Mouse (Mus musculus): ENCODE results near the gene Cd163l1. TPM values are rescaled to one million over a fixed set of nuclear protein-coding genes. Genes with fewer than 3 reads are reported as not detected.
A peak's percentile ranks its signal among the peaks of the same experiment; 100 is the strongest.

Cd163l1 gene
- under 1 TPM; 0.70 to 0.96 (median 0.74) TPM for total RNA-seq (2022)

DNA sequence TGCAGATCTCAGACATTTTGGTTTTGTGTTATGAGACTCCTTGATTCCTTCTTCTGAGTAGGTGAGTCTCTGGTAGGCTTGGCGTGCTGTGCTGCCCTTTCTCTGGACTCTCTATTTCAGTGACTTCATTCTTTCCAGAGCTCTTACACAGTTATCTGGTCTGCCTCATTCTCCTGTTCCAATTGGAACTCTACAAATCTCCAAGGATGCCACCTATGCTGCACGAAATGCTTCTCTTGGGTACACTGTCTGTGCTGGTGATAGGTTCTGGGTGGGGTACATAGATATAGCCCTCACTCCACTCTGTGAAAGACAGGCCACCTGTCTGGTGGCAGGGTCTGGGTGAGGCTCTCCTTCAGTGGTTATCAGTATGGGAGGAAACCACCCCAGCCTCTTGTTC lies at the start of gene Cd163l1:
Gene Cd163l1 (plus strand): TSS at position 301 of the 400 bp plus-strand sequence.
- no peak for DNase-seq (ENCODE audit: low spot score in 2 of 2)

DNA sequence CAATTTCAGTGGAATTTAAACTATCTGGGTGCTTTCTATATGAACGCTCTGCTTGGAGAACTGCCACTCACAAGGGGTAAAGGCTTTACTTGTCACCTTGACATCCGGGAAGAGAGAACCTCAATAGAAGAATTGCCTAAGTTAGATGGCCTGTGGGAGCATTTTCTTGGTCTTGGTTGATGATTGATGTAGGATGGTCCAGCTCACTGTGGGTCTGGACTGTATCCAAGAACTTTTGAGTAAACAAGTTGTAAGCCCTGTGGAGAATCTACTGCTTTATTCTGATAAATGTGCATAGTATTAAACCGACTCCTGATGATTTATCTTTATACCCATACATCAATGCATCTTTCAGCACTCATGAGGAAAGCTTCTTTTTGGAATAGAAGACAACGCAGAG lies 48.7 kb upstream of the Cd163l1 start:
- DNase-seq (ENCODE audit: low spot score in 2 of 2) = no peak

DNA sequence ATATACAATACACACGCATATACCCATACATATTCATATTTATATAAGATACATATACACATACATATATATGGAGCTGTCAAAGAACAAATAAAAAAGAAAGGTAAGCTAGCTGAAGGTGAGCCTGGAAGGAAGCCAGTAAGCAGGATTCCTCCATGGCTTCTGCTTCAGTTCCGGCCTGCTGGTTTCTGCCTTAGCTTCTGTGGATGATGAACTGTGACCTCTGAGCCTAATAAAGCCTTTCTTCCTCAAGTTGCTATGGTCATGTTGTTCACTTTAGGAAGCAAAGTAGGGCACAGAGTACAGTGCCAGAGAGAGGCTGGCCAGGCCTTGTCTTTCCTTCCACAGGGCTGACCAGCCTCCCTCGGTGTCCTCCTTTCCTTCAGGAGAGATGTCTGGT lies 47.2 kb upstream of the Cd163l1 start:
- DNase-seq (ENCODE audit: low spot score in 2 of 2) = no peak

DNA sequence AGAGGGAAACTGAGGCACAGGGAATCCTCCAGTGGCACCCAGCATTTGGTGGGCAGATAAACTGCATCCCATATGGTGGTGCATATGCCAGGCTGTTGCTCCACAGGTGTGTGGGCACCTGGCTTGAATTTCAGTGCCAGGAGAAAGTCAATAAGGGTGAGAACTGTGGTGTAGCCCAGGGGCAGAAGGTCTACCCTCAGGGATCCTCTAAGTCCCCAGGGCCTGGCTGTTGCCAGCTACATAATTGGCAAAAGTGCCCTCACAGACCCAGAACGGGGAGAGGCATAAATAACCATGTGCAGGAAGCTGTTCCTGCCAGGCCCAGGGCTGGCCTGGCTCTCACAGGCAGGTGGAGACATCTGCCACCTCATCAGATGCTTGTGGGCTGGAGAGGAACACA lies 45.1 kb upstream of the Cd163l1 start, which contains the start of gene Olfr523:
Gene Olfr523 (plus strand): TSS at position 282 of the 400 bp plus-strand sequence.
- DNase-seq (ENCODE audit: low spot score in 2 of 2) = no peak

DNA sequence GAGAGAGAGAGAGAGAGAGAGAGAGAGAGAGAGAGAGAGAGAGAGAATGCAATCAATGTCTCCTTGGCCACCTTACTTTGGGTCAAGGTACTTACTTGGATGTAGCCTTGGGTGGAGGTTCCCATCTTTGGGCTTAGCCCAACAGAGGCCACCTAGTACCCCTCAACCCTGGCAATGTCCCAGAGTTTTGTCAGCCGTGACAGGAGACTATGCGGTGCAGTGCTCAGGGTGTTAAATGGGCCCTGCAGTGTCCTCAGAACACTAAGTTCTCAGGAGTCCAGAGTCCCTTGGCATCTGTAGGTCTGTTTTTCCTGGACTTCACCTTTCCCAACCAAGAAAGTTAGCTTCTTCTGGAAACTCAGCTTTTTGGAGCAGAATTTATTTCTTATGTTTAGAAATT lies 38.9 kb upstream of the Cd163l1 start:
- DNase-seq (ENCODE audit: low spot score in 2 of 2) = no peak

DNA sequence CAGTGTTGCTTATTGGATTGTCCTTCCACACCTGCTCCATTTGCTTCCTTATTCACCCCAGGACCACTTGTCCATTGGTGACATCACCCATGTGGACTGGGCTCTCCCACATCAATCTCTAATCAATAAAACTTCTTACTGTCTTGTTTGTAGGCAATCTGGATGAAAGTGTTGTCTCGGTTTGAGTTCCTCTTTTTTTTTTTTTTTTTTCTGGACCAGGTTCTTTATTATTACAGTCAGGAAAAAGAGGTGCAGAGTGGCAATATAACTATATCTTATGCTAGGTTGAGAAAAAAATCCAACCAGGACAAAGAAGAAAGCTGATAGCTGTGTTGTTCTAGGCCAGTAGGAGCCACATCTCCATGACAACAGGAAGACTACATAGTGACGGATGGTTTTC lies 37.4 kb upstream of the Cd163l1 start:
- DNase-seq (ENCODE audit: low spot score in 2 of 2) = no peak

DNA sequence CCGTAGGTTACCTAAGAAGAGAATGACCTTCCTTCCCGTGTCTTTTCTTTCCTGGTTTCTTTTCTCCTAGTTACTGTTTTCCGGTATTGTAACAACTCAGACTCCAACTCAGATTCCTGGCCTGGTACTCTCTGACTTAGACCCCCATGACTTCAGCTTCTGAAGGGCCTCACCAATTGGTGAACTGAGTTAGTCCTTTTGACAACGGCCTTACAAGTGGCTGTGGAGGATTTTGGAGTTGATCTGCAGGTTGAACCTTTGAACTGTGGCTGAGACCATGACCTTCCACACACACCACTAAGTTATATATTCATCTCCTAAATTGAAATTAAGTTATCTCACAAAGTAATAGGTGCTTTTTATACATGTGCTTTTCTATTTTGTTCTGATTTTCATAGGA lies 33.9 kb upstream of the Cd163l1 start:
- no peak for DNase-seq (ENCODE audit: low spot score in 2 of 2)

DNA sequence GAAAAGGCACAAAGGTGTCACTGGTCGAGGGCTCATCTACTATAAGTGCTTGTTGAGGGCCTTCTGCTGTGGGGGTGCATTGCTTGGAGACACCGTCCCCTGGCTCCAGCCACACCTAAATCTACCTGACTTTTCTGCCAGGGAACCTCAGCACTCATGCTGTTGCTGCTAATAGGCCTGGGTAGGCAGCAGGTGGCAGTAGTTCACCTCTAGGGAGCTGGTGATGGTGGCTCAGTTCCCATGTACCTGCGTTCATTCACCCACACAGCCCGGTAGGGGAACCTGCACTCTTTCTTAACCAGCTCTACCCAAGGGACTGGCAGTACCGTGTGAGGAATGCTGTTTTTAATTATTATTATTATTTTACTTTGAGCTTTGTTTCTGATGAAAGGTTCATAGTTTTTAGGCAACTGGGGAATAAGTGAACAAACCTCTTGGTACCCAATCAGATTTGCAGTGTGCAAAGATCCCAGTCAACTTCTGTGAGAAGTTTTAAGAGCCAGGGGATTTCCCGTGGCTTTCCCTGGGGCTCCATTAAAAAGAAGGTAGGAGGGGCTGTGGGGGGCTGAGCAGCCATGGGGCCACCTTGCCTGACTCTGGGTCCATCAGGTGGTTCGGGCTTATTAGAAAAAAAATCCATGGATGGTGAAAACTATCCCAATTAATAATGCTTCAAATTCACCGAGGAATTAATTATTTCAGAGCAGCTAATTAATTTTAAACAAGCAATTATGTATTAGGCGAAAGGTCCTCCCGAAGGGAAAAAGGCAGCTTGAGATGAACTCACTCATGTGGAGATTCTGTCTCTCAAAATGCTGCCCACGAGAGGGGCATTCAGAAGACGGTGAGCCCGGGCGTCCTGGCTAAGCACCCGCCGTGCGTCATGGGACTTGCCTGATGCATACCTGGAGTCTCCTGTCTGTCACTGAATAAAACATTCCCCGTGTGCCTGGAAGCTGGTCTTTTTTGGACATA lies 31.1 kb upstream of the Cd163l1 start:
- peak; percentile 25 to 50 for DNase-seq (ENCODE audit: low spot score in 2 of 2)

DNA sequence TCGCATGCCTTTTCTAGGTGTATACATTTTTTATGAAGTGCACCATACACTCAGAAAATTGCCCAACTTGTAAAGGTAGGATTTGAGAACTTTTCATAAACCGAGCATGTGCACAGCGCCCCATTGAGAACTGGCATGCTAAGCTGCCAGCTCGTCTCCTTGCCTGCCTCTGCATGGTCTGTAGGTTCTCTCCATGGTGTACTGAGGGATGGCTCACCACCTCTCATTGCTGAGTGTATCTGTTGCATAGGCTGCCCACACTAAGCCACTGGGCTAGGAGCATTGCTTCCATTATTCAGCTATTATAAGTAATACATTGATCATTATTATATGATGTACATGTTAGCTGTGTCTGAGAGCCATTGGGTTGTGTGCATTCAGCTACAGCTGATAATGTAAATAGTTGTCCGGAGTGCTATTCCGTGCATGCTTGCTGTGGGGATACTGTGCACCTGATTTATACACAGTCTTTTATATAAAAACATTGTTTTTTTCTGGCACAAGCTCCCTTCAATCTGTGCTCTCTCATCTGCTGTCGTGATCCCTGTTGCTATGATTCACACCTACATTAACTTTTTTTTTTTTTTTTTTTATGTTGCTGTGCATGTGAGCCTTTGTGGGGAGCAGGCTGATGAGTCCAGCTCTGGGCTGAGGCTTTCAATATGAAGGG lies 30.2 kb upstream of the Cd163l1 start:
- DNase-seq (ENCODE audit: low spot score in 2 of 2) = peak; percentile 37 to 50

DNA sequence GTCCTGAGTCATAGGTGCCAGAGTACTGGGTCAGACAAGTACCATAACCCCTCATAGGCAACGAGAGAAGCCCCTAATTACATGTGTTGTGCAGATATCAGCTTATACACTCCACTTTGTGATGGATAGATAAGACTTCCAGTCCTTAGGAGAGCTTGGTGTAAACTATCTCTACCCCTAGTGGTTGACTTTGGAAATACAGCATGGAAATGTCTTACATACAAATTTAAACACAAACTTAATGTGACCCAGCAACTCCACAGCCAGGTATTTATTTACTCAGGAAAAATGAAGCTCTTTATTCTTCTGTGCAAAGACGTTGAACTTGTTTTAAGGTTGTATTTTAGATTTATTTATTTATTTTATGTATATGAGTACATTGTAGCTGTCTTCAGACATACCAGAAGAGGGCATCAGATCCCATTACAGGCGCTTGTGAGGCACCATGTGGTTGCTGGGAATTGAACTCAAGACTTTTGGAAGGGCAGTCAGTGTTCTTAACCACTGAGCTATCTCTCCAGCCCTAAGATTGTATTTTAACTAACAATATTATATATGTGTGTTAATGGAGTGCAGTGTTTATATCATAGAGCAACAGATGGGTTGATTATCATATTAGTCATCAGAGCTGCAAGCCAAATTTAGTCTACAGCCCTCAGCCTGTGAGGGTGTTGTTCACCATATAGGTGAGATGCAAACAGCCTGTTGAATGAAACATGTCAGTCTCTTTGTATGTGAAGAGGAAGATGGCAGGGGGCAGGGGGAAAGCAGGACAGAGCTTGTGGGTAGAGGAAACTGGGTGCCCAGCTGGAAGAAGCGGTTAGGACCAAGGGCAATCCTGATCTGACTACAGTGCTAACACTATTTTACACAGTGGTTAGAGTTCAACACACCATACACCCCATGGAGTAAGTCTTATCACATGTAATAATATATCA lies 29.4 kb upstream of the Cd163l1 start:
- DNase-seq (ENCODE audit: low spot score in 2 of 2) = no peak

DNA sequence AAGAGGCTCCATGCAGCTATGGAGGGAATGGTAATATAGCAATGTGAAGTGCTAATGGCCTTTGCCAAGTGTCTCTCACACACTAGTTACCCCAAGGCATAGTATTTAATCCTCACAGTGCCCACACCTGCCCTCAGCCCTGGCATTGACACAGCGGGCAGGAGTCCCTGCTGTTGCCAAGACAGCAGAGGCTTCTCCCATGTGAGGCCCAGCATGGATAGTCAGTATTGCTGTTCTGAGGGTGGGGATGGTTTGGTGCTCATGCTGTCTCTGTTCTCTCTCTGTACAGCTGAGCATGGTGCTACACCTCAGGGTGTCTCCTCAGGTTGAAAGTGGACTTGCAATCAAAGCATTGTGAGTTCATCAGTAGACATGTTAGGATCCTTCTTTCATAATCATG lies 27.6 kb upstream of the Cd163l1 start:
- no peak for DNase-seq (ENCODE audit: low spot score in 2 of 2)

DNA sequence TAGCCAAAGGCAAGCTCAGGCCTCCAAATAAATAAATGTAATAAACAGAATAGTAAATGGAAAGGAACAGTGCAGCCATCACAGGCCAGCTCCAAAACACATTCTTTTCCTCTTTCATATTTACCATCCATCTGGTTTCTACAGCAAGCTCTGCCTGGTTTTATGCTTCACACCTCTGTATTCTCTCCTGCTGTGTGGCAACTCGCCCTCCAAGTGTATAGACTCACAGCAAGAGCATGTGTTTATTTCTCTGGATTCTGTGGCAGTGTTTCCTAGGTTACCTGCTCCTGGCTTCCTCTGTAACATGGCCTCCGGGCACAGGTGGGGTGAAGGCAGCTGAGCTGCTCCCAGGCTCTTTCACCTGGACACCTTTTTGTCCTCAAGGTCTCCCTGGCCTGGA lies 25.6 kb upstream of the Cd163l1 start:
- DNase-seq (ENCODE audit: low spot score in 2 of 2) = no peak

DNA sequence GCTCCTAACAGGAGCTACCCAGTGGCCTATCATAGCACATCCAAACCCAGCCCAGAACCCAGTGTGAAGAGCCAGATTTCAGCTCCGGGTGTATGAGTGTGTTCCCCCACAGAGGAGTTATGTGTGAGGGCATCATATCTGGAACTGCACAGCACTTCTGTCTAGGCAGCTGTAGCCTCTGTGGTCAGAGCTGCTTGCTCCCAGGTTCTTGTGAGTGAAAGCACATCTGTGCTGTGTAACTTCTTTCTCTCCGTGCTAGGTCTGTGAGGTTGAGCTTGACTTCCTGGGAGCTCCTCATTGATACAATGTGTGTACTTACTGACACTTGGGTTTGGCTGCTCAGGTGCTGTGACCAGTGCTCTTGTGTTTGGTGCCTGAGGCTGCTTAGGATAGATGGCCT lies 25.2 kb upstream of the Cd163l1 start:
- no peak for DNase-seq (ENCODE audit: low spot score in 2 of 2)

DNA sequence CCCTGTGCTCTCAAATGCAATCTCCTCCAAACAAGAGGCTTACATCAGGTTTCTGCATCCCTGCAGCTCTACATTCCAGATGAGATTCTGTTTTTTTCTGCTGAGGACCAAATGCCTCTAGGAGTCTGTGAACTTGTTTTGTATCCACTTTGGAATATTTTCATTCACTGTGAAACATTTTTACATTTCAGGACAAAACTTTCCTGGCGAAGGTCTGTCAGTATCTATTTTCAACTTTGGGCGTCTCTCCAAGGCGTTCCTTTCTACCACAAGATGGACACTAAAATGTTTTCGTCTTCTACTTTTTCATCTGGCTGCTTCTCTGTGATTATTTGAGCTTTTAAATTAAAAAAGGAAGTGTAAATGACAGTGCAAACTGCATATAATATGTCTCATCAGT lies 24.0 kb upstream of the Cd163l1 start:
- DNase-seq (ENCODE audit: low spot score in 2 of 2) = no peak

DNA sequence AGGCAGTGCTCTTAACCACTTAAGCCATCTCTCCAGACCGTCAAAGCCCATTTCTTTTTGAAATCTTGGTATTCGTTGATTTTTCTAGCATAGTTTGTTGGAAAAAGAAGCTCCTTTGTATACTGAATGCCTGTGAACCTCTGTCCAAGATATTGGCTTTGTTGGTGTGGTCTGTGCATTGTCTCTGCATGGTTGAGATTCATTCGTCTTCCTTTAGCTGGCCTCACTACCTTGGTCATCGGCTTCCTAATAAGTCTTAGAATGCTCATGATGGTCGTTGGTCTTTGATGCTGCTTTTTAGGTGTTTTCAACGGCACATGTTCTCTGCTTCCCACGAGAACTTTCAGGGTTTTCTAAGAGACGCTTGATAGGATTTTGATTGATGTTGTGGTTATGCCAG lies 22.1 kb upstream of the Cd163l1 start:
- DNase-seq (ENCODE audit: low spot score in 2 of 2) = no peak

DNA sequence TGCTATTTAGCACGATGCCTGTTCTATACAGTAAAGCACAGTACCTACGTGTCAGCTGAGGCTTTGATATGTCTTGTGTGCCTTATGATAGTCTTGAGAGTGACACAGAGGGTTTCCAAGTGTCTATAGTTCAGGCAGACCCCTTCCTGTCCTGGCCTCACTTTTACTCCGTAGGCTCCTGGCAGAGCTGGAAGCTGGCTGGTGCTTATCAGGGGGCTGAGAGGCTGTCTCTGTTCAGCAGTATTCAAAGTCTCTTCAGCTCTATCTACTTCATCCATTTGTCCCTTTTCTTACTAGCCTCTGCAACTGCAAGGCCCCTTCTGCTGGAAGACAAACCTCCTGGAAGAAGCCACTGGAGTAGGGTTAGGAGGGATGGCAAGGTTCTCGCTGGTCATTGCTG lies 17.0 kb upstream of the Cd163l1 start:
- DNase-seq (ENCODE audit: low spot score in 2 of 2) = no peak

DNA sequence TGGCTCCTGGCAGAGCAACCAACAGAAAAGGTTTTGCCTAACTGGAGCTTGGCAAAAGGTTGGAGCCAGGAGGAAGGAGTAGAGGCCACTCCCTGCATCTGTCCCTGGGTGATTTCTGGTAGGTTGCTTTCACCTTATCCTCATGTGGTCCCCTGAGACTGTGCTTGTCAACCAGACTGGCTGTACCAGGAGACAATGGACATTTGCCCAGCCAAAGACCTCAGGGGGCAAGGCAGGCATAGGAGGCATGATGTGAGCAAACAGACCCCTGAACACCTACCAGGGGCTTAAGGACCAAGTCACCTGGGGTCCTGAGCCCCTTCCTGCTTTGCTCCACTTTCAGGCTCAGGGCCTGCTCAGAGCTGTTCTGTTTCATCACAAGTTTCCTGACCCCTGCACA lies 12.2 kb upstream of the Cd163l1 start, which contains the start of gene Olfr524:
Gene Olfr524 (minus strand): TSS at position 101 of the 400 bp plus-strand sequence.
- no peak for DNase-seq (ENCODE audit: low spot score in 2 of 2)

DNA sequence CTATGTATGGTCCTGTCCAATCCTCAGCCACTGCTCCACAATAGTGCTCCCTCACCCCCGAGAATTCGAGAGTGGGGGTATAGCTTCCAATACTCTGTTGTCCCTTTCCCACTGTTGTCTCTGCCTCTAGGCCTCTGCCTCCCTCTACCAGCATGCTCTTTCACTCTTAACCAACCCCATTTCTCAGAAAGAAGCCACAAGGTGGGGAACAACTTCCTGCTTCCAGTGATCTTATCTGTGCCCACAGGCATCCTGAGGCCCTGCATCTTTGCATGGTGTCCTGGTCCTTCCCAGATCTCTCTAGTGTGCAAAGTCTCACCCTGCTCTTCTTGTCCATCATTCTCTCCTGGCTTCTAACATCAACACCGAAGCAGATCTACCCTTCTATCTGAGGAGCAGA lies 11.2 kb upstream of the Cd163l1 start:
- DNase-seq (ENCODE audit: low spot score in 2 of 2) = no peak

DNA sequence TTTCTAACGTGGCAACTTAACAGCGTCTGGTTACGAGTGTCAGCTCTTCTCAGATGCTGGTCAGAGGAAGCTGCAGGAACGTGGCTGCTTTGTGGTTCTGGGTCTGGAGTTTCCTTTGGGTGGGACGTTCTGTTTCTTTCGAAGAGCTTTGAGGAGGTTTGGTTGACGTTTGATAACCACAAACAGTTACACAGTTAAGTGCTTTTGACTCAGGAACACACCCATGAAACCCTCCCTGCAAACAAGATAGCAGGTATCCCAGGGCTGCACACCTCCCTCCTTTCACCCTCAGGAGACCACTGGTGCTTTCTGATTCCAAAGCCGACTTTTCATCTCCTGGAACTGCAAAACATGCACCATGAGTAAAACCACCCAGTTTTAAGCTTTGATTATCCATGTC lies 9.9 kb upstream of the Cd163l1 start:
- DNase-seq (ENCODE audit: low spot score in 2 of 2) = no peak

DNA sequence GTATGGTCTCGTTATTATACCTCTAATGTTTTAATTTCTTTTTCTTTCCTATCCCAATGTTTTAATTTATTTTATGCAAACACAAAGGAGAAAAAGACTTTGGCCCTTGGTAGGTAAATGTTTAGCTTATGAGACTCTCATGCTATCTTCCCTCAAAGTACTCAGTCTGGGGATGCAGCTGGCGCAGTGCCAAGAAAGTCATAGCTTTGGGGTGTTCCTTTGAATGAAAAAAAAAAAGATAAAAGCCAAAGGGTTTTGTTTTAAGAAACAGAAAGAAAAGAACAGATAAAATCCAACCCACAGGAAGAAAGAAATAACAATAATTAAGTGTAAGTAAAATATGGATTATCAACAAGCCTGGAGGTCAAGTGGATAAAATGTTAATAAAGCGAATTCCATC lies 9.4 kb upstream of the Cd163l1 start:
- DNase-seq (ENCODE audit: low spot score in 2 of 2) = no peak

DNA sequence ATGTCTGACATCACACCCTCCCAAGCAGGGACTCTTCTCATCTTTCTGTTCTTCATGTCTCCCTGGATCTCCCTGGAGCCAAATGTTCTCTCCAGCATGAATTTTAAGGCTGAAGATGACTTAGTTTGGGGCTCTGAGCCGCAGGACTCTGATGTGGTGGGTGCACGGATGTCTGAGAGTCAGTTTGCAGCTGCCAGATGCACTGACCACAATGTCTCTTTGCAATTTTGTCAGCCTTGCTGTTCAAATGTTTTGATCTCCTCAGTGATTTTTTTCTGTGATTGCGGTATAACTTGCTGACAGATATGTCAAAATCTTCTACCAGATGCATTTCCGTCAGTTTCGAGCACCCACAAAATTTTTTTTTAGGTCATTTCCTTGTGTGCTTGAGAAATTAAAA lies 4.2 kb upstream of the Cd163l1 start:
- no peak for DNase-seq (ENCODE audit: low spot score in 2 of 2)

All from layer of hippocampus, adult 8-10 months (tissue).